Mouse (Mus musculus) heart, adult 2 months (tissue): ENCODE results near the gene Eif2b4.

Experiments used
- EP300 ChIP-seq: fragments of 200-500 bp; IDR thresholded peaks from 2 replicates; pipeline ENCODE4 v1.6.1; 2011; ENCODE audit warnings: low read depth, low read length, control low read depth; ENCODE audit not compliant: insufficient read depth
- POLR2A ChIP-seq: fragments of 200-500 bp; IDR thresholded peaks from 2 replicates; pipeline ENCODE4 v1.6.1; 2011; ENCODE audit warnings: mild to moderate bottlenecking, low read depth, low read length, control low read depth; ENCODE audit not compliant: insufficient read depth

GRCm38 (mm10) chr5:31201742-31202590 is 8.7 kb upstream of the Eif2b4 start, which contains the start of gene Zfp513:
- peak; percentile 95 for TF ChIP-seq POLR2A
- TF ChIP-seq EP300, result peak; percentile 95
